Mouse (Mus musculus) Patski (cell line): ENCODE measurements at regions not wholly inside any gene's neighbourhood (a gene's known extent, or its start where the extent isn't known, plus 50 kb on each side); places are given as distances from the start of the nearest gene placed in this dataset.
A peak's percentile ranks its signal among the peaks of the same experiment; 100 is the strongest.

Source experiments
- ATAC-seq: fragments of 100-300 bp; one replicate; pipeline ENCODE4 v1.8.0; 2021
- CTCF ChIA-PET: fragments of 350-600 bp; sonication (Branson Sonifier 250); formaldehyde crosslinking; loops from one replicate; lab custom pipeline; 2022; ENCODE audit warnings: inconsistent platforms; lab: Charles Lee
- POLR2A ChIA-PET: fragments of 350-600 bp; sonication (Branson Sonifier 250); formaldehyde crosslinking; loops from one replicate; lab custom pipeline; 2022; ENCODE audit warnings: antibody characterized with exemption, inconsistent platforms; lab: Charles Lee
- DNase-seq: peaks from one replicate; pipeline ENCODE4 v3.0.0-alpha.2; 2011; ENCODE audit warnings: low read depth, low spot score
- H3K27me3 ChIP-seq: fragments of 371-371 bp; one replicate; pipeline ENCODE4 v1.5.1; 2021
- CTCF ChIP-seq: fragments of 100-300 bp; IDR thresholded peaks from one replicate; pipeline ENCODE4 v1.5.1; 2021
- in situ Hi-C: fragments of 300-500 bp; cut with MboI; formaldehyde crosslinking; loops from 3 replicates; pipeline ENCODE4 v1.11.1; 2018; ENCODE audit warnings: low pct_unique_long_range_greater_than_20kb, mixed read lengths

DNA sequence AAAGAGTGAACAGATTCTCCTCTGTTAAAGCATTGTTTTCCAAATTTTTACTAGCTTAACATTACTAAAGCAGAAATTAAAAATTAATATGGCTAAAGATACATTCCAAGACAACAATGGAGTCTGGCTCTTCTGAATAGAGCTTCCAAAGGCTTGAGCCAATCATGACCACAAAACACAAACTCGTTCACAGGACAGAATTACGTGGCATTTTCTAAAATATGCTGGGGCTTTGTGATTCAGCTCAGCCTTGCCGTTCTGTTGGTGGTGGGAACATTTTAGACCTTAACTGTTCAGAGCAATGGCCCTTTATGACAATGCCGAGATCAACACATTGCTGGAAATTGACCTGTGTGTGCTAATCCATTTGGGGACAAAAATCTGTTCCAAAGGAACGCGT, 318.7 kb downstream of the Setd4 start:
- ChIA-PET POLR2A (interaction anchor here (0.6 to 0.7 kb wide), 2 partner anchors 12 to 24 kb away, joined by 3 read pairs; no protein-coding TSS in a partner anchor), CTCF (interaction anchor here (1.3 kb wide), 1 partner anchor 169 kb away, joined by 3 read pairs; no protein-coding TSS in a partner anchor)
- DNase-seq: no peak
- ATAC-seq: no peak
- no peak for TF ChIP-seq CTCF
- H3K27me3 ChIP-seq: no peaks in the 10 kb centered on the region
- in situ Hi-C loops: loop anchor here (25.0 kb wide), 1 partner anchor 748 kb away; no protein-coding TSS in a partner anchor

DNA sequence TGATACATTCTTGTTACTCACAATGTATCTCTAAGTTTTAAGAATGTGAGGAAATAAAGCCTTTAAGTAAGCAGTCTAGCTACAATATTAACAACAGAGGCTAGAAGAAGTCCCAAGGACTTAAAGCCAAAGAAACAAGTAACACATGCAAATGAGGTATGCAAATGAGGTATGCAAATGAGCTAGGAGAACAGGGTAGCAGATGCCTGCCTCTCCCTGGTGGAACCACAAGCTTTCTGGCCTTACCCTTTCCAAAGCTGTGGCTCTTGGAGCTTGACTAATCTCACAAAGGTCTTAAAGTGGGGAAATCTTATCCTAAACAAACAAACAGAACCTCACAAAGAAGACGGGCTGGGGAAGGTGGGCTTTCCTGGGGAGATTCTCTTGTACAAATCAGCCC, 322.1 kb downstream of the Setd4 start:
- DNase-seq (no peak), ATAC-seq (no peak)
- in situ Hi-C loops: loop anchor here (25.0 kb wide), 1 partner anchor 744 kb away; no protein-coding TSS in a partner anchor
- ChIA-PET CTCF (interaction anchor here (1.3 to 1.5 kb wide), 2 partner anchors 18 to 131 kb away, joined by 3 to 4 read pairs; no protein-coding TSS in a partner anchor), POLR2A (no interaction called here)
- H3K27me3 ChIP-seq: no peaks in the 10 kb centered on the region
- TF ChIP-seq CTCF: no peak

DNA sequence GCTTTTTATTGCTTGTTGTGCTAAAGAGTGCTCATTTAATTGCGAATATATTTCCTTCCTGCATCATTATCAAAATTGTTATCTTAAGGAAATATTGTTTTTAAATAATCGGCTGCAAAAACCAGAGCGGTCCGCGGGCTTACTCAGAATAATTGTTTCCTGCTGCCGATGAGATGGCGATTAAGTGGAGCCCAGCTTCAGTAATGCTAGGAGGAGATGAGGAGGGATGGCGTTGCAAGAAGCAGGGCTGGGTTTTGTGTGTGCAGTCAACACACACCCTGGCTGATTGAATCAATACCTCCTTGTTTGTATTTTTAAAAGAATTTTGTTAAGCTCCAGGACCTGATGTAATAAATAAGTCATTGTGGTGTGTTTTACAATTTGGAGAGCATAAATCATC, 331.2 kb downstream of the Setd4 start:
- no peak for TF ChIP-seq CTCF
- in situ Hi-C loops: no loop called here
- CTCF ChIA-PET: interaction anchor here (1.5 kb wide), 1 partner anchor 9 kb away, joined by 3 read pairs; no protein-coding TSS in a partner anchor
- DNase-seq (no peak), ATAC-seq (no peak)
- POLR2A ChIA-PET: interaction anchor here (0.8 kb wide), 1 partner anchor 12 kb away, joined by 3 read pairs; no protein-coding TSS in a partner anchor
- H3K27me3 ChIP-seq: no peaks in the 10 kb centered on the region

DNA sequence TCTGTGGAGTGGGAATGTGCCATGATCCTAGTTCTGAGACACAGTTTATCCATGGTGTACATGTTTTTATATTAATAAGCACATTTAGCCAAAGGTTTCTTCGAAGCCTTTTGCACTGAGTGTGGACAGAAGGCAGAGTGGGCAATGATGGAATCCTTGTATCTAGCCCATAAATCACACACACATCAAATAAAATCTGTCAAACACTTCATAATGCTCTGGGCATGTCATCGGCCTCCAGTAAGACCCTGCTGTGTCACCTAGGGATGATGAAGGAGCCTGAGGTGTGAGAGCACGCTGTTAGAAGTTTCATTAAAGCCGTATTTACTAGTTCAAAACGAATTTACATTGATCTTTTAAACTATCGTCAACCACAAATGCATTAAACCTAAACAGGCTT, 331.7 kb downstream of the Setd4 start:
- POLR2A ChIA-PET: no interaction called here
- TF ChIP-seq CTCF: no peak
- in situ Hi-C loops: no loop called here
- DNase-seq (no peak), ATAC-seq (no peak)
- CTCF ChIA-PET: interaction anchor here (1.5 kb wide), 1 partner anchor 9 kb away, joined by 3 read pairs; no protein-coding TSS in a partner anchor
- H3K27me3 ChIP-seq: no peaks in the 10 kb centered on the region

DNA sequence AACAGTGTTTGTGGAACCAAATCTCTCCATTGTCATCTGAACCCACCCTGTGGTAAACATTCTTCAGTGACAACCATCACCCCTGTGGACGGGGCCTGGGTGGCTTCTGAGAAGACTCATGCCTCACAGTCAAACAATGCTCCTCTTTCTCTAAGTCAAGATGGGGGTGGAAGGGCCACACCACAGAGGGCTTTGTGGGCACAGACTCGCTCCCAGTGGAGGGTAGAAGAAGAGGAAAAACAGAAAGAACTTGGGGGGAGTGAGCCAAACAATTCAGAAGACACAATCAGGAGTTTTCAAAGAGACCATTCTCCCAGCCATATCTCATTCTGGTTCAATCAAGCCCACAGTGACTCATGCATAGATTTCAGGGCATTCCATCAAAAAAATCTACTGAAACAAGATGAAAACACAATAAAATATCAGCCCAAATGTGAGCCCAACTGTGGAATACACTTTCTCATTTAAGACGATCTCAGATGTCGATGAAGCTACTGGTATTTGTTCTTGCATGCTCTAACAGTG, 339.7 kb downstream of the Setd4 start:
- CTCF ChIA-PET: interaction anchor here (0.7 to 1.3 kb wide), 3 partner anchors 9 to 17 kb away, joined by 3 read pairs; no protein-coding TSS in a partner anchor
- POLR2A ChIA-PET: no interaction called here
- in situ Hi-C loops: no loop called here
- DNase-seq: no peak
- no peak for TF ChIP-seq CTCF
- H3K27me3 ChIP-seq: no peaks in the 10 kb centered on the region
- ATAC-seq: no peak

DNA sequence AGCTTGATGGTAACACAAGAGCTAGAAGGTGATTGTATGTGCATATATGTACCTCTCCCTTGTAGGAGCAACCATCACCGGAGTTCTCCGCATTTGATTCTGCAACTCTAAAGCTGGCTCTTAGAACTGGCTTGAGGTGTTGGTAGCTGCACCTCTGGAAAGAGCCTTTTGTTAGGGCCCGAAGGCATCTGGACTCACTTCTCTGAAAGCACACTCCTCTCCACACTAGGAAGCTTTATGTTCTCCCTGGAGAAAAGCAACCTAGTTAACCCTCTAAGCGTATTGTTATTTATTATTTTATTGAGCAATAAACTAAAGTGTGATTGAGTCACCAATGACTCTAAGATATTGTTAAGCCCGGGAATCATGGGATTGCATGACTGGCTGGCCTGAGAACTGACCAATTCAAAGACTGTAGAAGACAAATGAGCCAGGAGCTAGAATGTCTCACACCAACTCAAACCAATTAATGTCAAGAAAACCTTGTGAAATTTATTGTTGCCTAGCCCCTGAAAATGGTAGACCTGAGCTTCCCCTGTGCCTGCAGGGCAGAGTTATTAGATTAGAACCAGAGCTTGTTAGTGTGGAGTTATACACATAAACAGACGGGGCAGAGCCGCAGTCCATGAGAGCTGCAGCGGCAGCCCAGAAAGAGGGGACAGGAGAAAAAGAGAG, 340.6 kb downstream of the Setd4 start:
- POLR2A ChIA-PET: interaction anchor here (1.0 kb wide), 1 partner anchor 21 kb away, joined by 4 read pairs; no protein-coding TSS in a partner anchor
- ATAC-seq: no peak
- in situ Hi-C loops: no loop called here

DNA sequence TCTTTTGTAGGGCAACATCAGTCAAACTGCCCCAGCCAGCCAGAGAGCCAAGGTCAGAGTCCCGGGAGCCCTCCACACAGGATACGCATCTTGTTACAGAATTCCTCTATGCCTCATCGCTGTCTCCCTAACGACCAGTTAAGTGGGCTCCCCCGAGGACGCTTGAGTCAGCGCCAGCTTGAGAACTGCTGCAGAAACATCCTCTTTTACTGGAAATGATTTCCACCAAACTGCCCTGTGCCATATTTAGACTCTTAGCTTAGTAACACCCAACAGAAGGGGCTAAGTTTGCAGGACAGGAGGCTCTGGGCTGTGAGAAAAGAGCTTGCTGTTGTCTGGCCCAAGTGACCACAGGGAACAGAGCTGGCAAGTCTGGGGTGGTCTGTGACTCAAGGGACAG, 357.0 kb downstream of the Setd4 start:
- ChIA-PET CTCF (interaction anchor here (2.2 kb wide), 1 partner anchor 10 kb away, joined by 5 read pairs; no protein-coding TSS in a partner anchor), POLR2A (no interaction called here)
- DNase-seq (peak; percentile 85), ATAC-seq (peak; percentile 71)
- no peak for TF ChIP-seq CTCF
- in situ Hi-C loops: no loop called here
- no peaks in the 10 kb centered on the region for H3K27me3 ChIP-seq

More for the DNA sequence above, 340.6 kb downstream of the Setd4 start:
- CTCF ChIA-PET: interaction anchor here (0.7 to 1.3 kb wide), 3 partner anchors 9 to 18 kb away, joined by 3 read pairs; no protein-coding TSS in a partner anchor
- DNase-seq: peak; percentile 35
- no peaks in the 10 kb centered on the region for H3K27me3 ChIP-seq
- no peak for TF ChIP-seq CTCF

DNA sequence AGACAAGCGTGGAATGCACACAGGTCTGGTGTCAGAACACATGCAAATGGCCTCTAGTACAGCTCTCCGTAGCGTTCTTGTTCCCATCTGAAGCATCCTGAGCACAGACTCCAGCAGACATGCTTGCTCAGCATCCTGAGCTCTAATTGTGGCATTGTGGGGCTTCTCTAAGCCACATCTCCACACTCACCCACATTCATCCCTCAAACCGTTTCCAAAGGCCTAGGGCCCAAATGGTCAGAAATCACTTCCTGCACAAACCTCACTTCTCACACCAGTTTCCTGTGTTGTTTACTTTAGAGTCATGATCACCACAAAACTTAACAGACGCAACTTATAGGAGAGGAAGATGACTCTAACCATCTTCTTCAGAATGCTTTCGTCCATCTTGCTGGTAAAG, 358.1 kb downstream of the Setd4 start:
- in situ Hi-C loops: no loop called here
- TF ChIP-seq CTCF: no peak
- DNase-seq (no peak), ATAC-seq (no peak)
- H3K27me3 ChIP-seq: no peaks in the 10 kb centered on the region
- ChIA-PET POLR2A (no interaction called here), CTCF (no interaction called here)

DNA sequence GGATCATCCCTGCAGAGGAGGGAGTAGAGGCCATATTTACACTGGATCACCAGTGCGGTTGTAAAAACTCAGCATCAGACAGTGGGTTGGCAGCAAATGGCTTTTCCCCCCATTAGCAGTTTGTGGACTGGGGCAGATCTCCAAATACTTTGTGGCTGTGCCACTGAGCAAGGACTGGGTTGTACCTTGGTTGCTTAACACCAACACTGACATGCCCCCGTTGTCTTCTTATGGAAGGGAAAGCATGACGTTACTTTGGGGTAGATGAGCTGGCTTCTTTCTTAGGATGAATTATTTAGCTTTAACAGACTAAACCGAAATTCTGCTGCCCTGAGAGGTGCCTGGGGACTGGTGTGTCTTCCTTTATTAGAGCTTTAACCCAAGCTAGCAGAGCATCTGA, 365.0 kb downstream of the Setd4 start:
- TF ChIP-seq CTCF: no peak
- DNase-seq (no peak), ATAC-seq (no peak)
- ChIA-PET CTCF (interaction anchor here (1.0 kb wide), 1 partner anchor 9 kb away, joined by 5 read pairs; no protein-coding TSS in a partner anchor), POLR2A (no interaction called here)
- H3K27me3 ChIP-seq: no peaks in the 10 kb centered on the region
- in situ Hi-C loops: no loop called here

DNA sequence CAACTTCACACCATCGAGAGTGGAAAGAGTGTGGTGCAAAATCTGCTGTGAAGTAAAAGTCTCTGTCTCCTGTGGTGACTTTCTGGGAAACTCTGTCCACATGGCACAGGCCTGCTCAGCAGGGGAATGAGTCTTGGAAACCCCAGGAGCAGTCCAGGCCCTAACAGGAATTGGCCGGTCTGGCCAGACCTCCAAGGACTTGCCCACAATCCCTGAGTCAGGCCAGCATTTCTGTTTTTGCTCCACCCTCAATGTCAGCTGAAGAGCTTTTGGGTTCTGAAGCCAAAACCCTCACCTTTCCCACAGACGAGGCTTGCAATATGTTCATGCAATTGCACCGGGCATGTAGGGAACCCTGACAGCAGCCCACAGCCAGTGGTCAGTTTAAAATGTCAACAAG, 365.5 kb downstream of the Setd4 start:
- in situ Hi-C loops: no loop called here
- CTCF ChIA-PET: no interaction called here
- no peaks in the 10 kb centered on the region for H3K27me3 ChIP-seq
- DNase-seq: no peak
- no peak for ATAC-seq
- no peak for TF ChIP-seq CTCF
- POLR2A ChIA-PET: no interaction called here

DNA sequence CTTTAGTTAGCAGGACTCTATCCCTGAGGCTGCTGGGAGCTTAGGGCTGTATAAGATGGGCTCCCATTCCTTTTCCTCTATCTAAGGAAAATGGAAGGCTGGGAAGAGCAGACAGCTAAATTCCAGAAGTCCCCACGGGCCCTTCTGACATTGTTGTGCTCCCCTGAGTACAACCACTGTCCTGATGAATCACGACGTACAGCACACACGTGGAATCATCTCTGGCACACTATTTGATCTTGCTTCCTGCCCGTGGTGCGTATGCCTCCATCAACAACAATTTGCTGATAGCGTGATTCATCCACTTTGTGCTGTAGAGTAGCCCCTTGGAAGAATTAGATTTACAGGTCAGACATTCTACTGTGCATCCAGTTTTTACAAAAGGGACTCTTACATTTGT, 378.2 kb downstream of the Setd4 start:
- ATAC-seq (no peak), DNase-seq (no peak)
- in situ Hi-C loops: no loop called here
- TF ChIP-seq CTCF: no peak
- ChIA-PET POLR2A (no interaction called here), CTCF (no interaction called here)
- H3K27me3 ChIP-seq: no peaks in the 10 kb centered on the region
